10 mouse cellular contexts compared by ENCODE assay signal in genomic region chr8:70687576-70687975, GRCm38 (mm10). TPM values are rescaled to one million over a fixed set of nuclear protein-coding genes. Genes with fewer than 3 reads are reported as not detected.
DNase-seq lines count a peak whose midpoint lies in the region; ATAC-seq and TF ChIP-seq lines count a peak whose summit lies in the region.
"Had no signal": no experiment of that assay in that cellular context is flagged by ENCODE, and none has a peak within 500 bp of the region (broad histone marks: within the 10 kb centered on the region; RNA-seq: fewer than 3 reads in every experiment).

No protein-coding gene starts in this region.

- H3K4me1 ChIP-seq in kidney, postnatal 0 days (replicated peaks; ENCODE audit: insufficient read depth, low read length): peaks cover 12% of the 10 kb centered on the region

- no peak overlapping the region for H3K9ac ChIP-seq in kidney, postnatal 0 days (ENCODE audit: low read depth, low read length)
- H3K9ac ChIP-seq: hindbrain, embryonic 15.5 days; liver, embryonic 14.5 days had no signal

- DNase-seq in ovary, adult 18-20 months (ENCODE audit: low spot score): peak; percentile 68
- DNase-seq in ovary, postnatal 10 days (ENCODE audit: low spot score): no peak
- peak; percentile 76 for DNase-seq in gastrocnemius, postnatal 10 days
- DNase-seq in kidney, postnatal 0 days (ENCODE audit: low spot score): peak; percentile 54
- peak; percentile 79 for DNase-seq in testis, postnatal 10 days (ENCODE audit: low spot score)
- no peak for DNase-seq in right cerebral cortex, adult 2 months (ENCODE audit: low spot score in 2 of 2)
- no peak for DNase-seq in B cell, adult 2 months
- DNase-seq: embryo, embryonic 11 days had no signal

- WGBS in kidney, postnatal 0 days: 65% methylated on average over 8 of the region's 8 CpGs

- no peaks in the 10 kb centered on the region for H3K27me3 ChIP-seq in kidney, postnatal 0 days (ENCODE audit: insufficient read depth, low read length)
- H3K27me3 ChIP-seq: hindbrain, embryonic 15.5 days had no signal

- no peak for ATAC-seq in kidney, postnatal 0 days (replicated peaks; ENCODE audit: low FRiP score, low read depth)

- no peak for TF ChIP-seq CTCF in kidney, postnatal 0 days (IDR thresholded peaks at IDR 0.05; ENCODE audit: low read depth)

- no peaks in the 10 kb centered on the region for H3K9me3 ChIP-seq in kidney, postnatal 0 days (replicated peaks; ENCODE audit: low read length)
- H3K9me3 ChIP-seq: hindbrain, embryonic 15.5 days had no signal

- no peaks in the 10 kb centered on the region for H3K36me3 ChIP-seq in kidney, postnatal 0 days (ENCODE audit: insufficient read depth, low read length)
- H3K36me3 ChIP-seq: hindbrain, embryonic 15.5 days had no signal

- no peak overlapping the region for H3K27ac ChIP-seq in kidney, postnatal 0 days
- H3K27ac ChIP-seq: hindbrain, embryonic 15.5 days; liver, embryonic 14.5 days had no signal

- H3K4me3 ChIP-seq in kidney, postnatal 0 days (replicated peaks; ENCODE audit: low read depth, low read length): no peak overlapping the region
- H3K4me3 ChIP-seq: hindbrain, embryonic 15.5 days had no signal

- no peak overlapping the region for H3K4me2 ChIP-seq in kidney, postnatal 0 days (ENCODE audit: low read length)
- H3K4me2 ChIP-seq: hindbrain, embryonic 15.5 days had no signal

RNA-seq across cellular contexts. Expression of gene Jund, which starts 11.2 kb away (rescaled TPM):
- total RNA-seq in gastrocnemius, postnatal 10 days (2021): 100 to 1,000 TPM in 1 of 2 experiments, 10 to 100 TPM in 1; 79.2 to 130 TPM
- polyA plus RNA-seq in kidney, postnatal 0 days (2015; fragmentation: Nextera tagmentation; extraction: Ambion mirVana): 72.4 and 98.1 TPM in 2 replicates

RNA-seq across cellular contexts. Expression of gene Lsm4, which starts 14.5 kb away (rescaled TPM):
- total RNA-seq in gastrocnemius, postnatal 10 days (2021): 10 to 100 TPM; 82.3 to 83.0 TPM
- 243 and 281 TPM in 2 replicates for polyA plus RNA-seq in kidney, postnatal 0 days (2015; fragmentation: Nextera tagmentation; extraction: Ambion mirVana)

RNA-seq across cellular contexts. Expression of gene Iqcn, which starts 15.7 kb away (rescaled TPM):
- not detected for total RNA-seq in gastrocnemius, postnatal 10 days (2021)
- 0.03 and 0.05 TPM in 2 replicates for polyA plus RNA-seq in kidney, postnatal 0 days (2015; fragmentation: Nextera tagmentation; extraction: Ambion mirVana)
- polyA plus RNA-seq: liver, embryonic 14.5 days had no signal

RNA-seq across cellular contexts. Expression of gene Pgpep1, which starts 27.4 kb away (rescaled TPM):
- 10 to 100 TPM; 22.5 to 23.4 TPM for total RNA-seq in gastrocnemius, postnatal 10 days (2021)
- 84.2 and 87.5 TPM in 2 replicates for polyA plus RNA-seq in kidney, postnatal 0 days (2015; fragmentation: Nextera tagmentation; extraction: Ambion mirVana)

RNA-seq across cellular contexts. Expression of gene Gm3336, which starts 30.8 kb away (rescaled TPM):
- total RNA-seq in gastrocnemius, postnatal 10 days (2021): not detected
- 0.70 and 0.74 TPM in 2 replicates for polyA plus RNA-seq in kidney, postnatal 0 days (2015; fragmentation: Nextera tagmentation; extraction: Ambion mirVana)
- polyA plus RNA-seq: hindbrain, embryonic 15.5 days had no signal

Comparison
In these comparisons a context has a peak if more than half of its experiments do, and no peak if none do; other contexts are left out.
1. DNase-seq: peak in ovary, adult 18-20 months (single experiment), gastrocnemius, postnatal 10 days (single experiment), kidney, postnatal 0 days (single experiment) and testis, postnatal 10 days (single experiment); none in ovary, postnatal 10 days (single experiment), right cerebral cortex, adult 2 months (0 of 2) and B cell, adult 2 months (0 of 2).